ENCODE assay signal across 13 mouse cellular contexts in the genomic region with DNA sequence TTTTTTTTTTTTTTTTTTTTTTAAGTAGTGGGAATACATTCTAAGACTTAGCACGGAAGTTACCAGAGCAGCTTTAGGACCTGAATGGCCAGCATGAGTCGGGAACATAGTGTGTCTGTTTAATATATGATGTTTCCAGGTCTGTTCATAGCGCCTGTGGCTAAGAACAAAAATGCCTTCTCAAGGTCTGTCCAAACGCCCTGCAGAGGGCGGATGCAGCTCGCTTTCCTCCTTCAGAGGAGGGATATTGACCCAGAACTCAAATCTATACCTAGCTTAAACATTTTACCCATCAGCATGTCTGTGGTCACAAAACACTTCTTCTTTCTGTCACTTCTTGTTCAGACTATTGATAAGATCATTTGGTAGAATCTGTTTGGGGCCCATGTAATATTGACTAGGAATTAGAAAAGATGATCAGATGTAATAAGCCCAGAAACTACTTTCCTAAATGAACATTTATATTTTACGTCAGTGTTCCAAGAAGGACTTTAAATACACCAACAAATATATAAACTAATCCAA. TPM values are rescaled to one million over a fixed set of nuclear protein-coding genes. Genes with fewer than 3 reads are reported as not detected.
DNase-seq lines count a peak whose midpoint lies in the region; ATAC-seq and TF ChIP-seq lines count a peak whose summit lies in the region.
"Had no signal": no experiment of that assay in that cellular context is flagged by ENCODE, and none has a peak within 500 bp of the region (broad histone marks: within the 10 kb centered on the region; RNA-seq: fewer than 3 reads in every experiment).

No protein-coding gene starts in this region.

- H3K4me3 ChIP-seq in left cerebral cortex, adult 2 months, result peak overlapping the region; percentile 52
- peak overlapping the region; percentile 40 for H3K4me3 ChIP-seq in forebrain, embryonic 12.5 days (replicated peaks)
- H3K4me3 ChIP-seq in neural tube, embryonic 15.5 days (replicated peaks), result peak overlapping the region; percentile 21
- H3K4me3 ChIP-seq: heart, embryonic 10.5 days had no signal

- no peaks in the 10 kb centered on the region for H3K36me3 ChIP-seq in forebrain, embryonic 12.5 days (replicated peaks)
- no peaks in the 10 kb centered on the region for H3K36me3 ChIP-seq in neural tube, embryonic 15.5 days
- H3K36me3 ChIP-seq: heart, embryonic 10.5 days had no signal

- H3K27me3 ChIP-seq in forebrain, embryonic 12.5 days, result peaks cover 20% of the 10 kb centered on the region
- H3K27me3 ChIP-seq in neural tube, embryonic 15.5 days (replicated peaks), result no peaks in the 10 kb centered on the region

- peak overlapping the region; percentile 70 for H3K4me2 ChIP-seq in forebrain, embryonic 12.5 days
- peak overlapping the region; percentile 73 for H3K4me2 ChIP-seq in neural tube, embryonic 15.5 days

- peaks cover 32% of the 10 kb centered on the region for H3K4me1 ChIP-seq in forebrain, embryonic 12.5 days
- H3K4me1 ChIP-seq in neural tube, embryonic 15.5 days, result peaks cover 37% of the 10 kb centered on the region

- H3K27ac ChIP-seq in left cerebral cortex, adult 2 months, result no peak overlapping the region; the same call in 1 of the 2 replicates
- H3K27ac ChIP-seq in forebrain, embryonic 12.5 days, result no peak overlapping the region
- no peak overlapping the region for H3K27ac ChIP-seq in neural tube, embryonic 15.5 days (replicated peaks)
- H3K27ac ChIP-seq: heart, embryonic 10.5 days; liver, embryonic 14.5 days had no signal

- no peaks in the 10 kb centered on the region for H3K9me3 ChIP-seq in forebrain, embryonic 12.5 days
- no peaks in the 10 kb centered on the region for H3K9me3 ChIP-seq in neural tube, embryonic 15.5 days (replicated peaks)
- H3K9me3 ChIP-seq: heart, embryonic 10.5 days had no signal

- DNase-seq in left cerebral cortex, adult 2 months (ENCODE audit: extremely low spot score in 1 of 2, low spot score in 2 of 2), result no peak
- no peak for DNase-seq in left cerebral cortex, postnatal 14 days (ENCODE audit: low spot score in 2 of 2)
- DNase-seq in mesoderm, embryonic 11.5 days (ENCODE audit: low read depth, low spot score), result peak; percentile 54
- DNase-seq in kidney, adult 8-10 months, result no peak
- DNase-seq in adrenal gland, postnatal 14 days, result no peak

- intact Hi-C loops in left cerebral cortex, adult 2 months (cut with DNase I), result loop anchor here (5.0 kb wide), 1 partner anchor 1119 kb away; no protein-coding TSS in a partner anchor
- intact Hi-C loops in left cerebral cortex, postnatal 14 days (cut with DNase I), result loop anchor here (10.0 kb wide), 3 partner anchors 1122 to 1762 kb away; no protein-coding TSS in a partner anchor

- peak; percentile 40 for TF ChIP-seq CTCF in left cerebral cortex, adult 2 months (IDR thresholded peaks at IDR 0.05)

- peak overlapping the region; percentile 56 for H3K9ac ChIP-seq in forebrain, embryonic 12.5 days
- no peak overlapping the region for H3K9ac ChIP-seq in neural tube, embryonic 15.5 days (replicated peaks)
- H3K9ac ChIP-seq: liver, embryonic 14.5 days had no signal

- 12% methylated on average over 7 of the region's 7 CpGs for WGBS in forebrain, embryonic 12.5 days
- WGBS in neural tube, embryonic 15.5 days, result 6% methylated on average over 7 of the region's 7 CpGs

- ATAC-seq in forebrain, embryonic 12.5 days (ENCODE audit: low FRiP score), result no peak
- ATAC-seq in neural tube, embryonic 15.5 days (ENCODE audit: low FRiP score), result no peak
- ATAC-seq in megakaryocyte-erythroid progenitor cell, adult 5-6 weeks (replicated peaks; ENCODE audit: low FRiP score, low TSS enrichment, poor library complexity, severe bottlenecking), result no peak
- ATAC-seq: intestine, embryonic 16.5 days had no signal

RNA-seq across cellular contexts. Expression of gene Pou3f2, which starts 5.3 kb away (rescaled TPM):
- 10 to 100 TPM; 27.2 TPM for total RNA-seq in left cerebral cortex, adult 2 months (2021)
- total RNA-seq in left cerebral cortex, postnatal 14 days (2021), result 10 to 100 TPM; 28.7 to 31.3 TPM
- polyA plus RNA-seq in forebrain, embryonic 12.5 days (2016; fragmentation: Nextera tagmentation; extraction: Ambion mirVana), result 39.3 and 47.8 TPM in 2 replicates
- polyA plus RNA-seq in neural tube, embryonic 15.5 days (2015; fragmentation: Nextera tagmentation; extraction: Ambion mirVana), result 11.8 and 14.3 TPM in 2 replicates
- 0.07 and 0.08 TPM in 2 replicates for total RNA-seq in adrenal gland, postnatal 14 days (2021)
- total RNA-seq in megakaryocyte-erythroid progenitor cell, adult 5-6 weeks (2014; fragmentation: Nextera tagmentation), result not detected in 2 replicates
- not detected in 2 replicates for total RNA-seq in megakaryocyte-erythroid progenitor cell, adult 5-6 weeks (2017)
- total RNA-seq: common myeloid progenitor, adult 5-6 weeks; megakaryocyte progenitor cell, adult 5-6 weeks had no signal
- polyA plus RNA-seq: intestine, embryonic 16.5 days; liver, embryonic 14.5 days had no signal

Comparison
In these comparisons a context has a peak if more than half of its experiments do, and no peak if none do; other contexts are left out.
1. RNA of gene Pou3f2, which starts 5.3 kb away (total RNA-seq): 28.7 to 31.3 TPM in left cerebral cortex, postnatal 14 days and 27.2 TPM in left cerebral cortex, adult 2 months; 0.07 to 0.08 TPM in adrenal gland, postnatal 14 days and not detected in megakaryocyte-erythroid progenitor cell, adult 5-6 weeks; every median in the first group is over 10 times any median in the second.
2. Peak in every context shown above with its lines, with median percentiles within 50 percentile points of each other: H3K4me3 ChIP-seq.